Mouse (Mus musculus): ENCODE results near the gene Gm16223. TPM values are rescaled to one million over a fixed set of nuclear protein-coding genes. Genes with fewer than 3 reads are reported as not detected.

The Gm16223 gene
- polyA plus RNA-seq, 1 experiment from 2014 or later, result not detected

GRCm38 (mm10) chr5:42116586-42117346 lies 49.0 kb downstream of the Gm16223 start:
- Histone ChIP-seq H3K9ac (ENCODE audit: low read depth, low read length) (no peak overlapping the region), H3K9me3 (replicated peaks; ENCODE audit: control insufficient read depth, low read length) (no peaks in the 10 kb centered on the region), H3K4me3 (ENCODE audit: low read depth, low read length) (no peak overlapping the region), H3K4me2 (ENCODE audit: low read depth, low read length) (no peak overlapping the region), H3K27me3 (ENCODE audit: control insufficient read depth, insufficient read depth, low read depth, low read length) (no peaks in the 10 kb centered on the region), H3K27ac (ENCODE audit: low read length) (no peak overlapping the region), H3K36me3 (ENCODE audit: control insufficient read depth, insufficient read depth) (no peaks in the 10 kb centered on the region), H3K4me1 (ENCODE audit: control insufficient read depth, low read depth, low read length) (no peaks in the 10 kb centered on the region)
- ATAC-seq (ENCODE audit: low read depth), result no peak
- WGBS (ENCODE audit: insufficient replicate concordance), result 57% methylated on average over 5 of the region's 5 CpGs

DNA sequence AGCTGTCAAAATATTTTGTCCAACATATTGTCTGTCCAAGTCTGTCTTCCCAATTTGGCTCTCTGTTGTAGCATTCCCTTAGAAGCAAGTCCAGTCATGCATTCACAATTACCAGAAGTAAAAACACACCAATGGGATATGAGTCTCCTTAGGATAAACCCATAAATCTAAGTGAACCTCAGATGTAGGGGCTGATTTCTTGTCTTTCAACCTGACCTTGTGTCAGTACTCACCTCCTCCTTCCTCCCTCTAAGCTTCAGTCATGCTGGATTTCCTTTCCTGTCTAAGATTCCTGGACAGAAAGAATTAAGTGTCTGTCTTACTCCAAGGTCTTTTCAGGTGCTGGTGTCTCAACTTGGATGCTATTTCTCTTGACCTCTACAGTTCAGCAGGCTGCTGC lies 57.8 kb downstream of the Gm16223 start:
- no peaks in the 10 kb centered on the region for H3K9me3 ChIP-seq (replicated peaks; ENCODE audit: control insufficient read depth, low read length)
- H3K4me2 ChIP-seq (ENCODE audit: low read depth, low read length), result no peak overlapping the region
- no peaks in the 10 kb centered on the region for H3K4me1 ChIP-seq (ENCODE audit: control insufficient read depth, low read depth, low read length)
- no peaks in the 10 kb centered on the region for H3K27me3 ChIP-seq (ENCODE audit: control insufficient read depth, insufficient read depth, low read depth, low read length)
- no peaks in the 10 kb centered on the region for H3K36me3 ChIP-seq (ENCODE audit: control insufficient read depth, insufficient read depth)
- H3K4me3 ChIP-seq (ENCODE audit: low read depth, low read length), result no peak overlapping the region
- no peak for ATAC-seq (ENCODE audit: low read depth)
- H3K27ac ChIP-seq (ENCODE audit: low read length), result no peak overlapping the region
- H3K9ac ChIP-seq (ENCODE audit: low read depth, low read length), result no peak overlapping the region

GRCm38 (mm10) chr5:42155626-42156025 lies 87.9 kb downstream of the Gm16223 start:
- Histone ChIP-seq H3K9ac (ENCODE audit: low read depth, low read length) (no peak overlapping the region), H3K4me3 (ENCODE audit: low read depth, low read length) (no peak overlapping the region), H3K9me3 (replicated peaks; ENCODE audit: control insufficient read depth, low read length) (no peaks in the 10 kb centered on the region), H3K36me3 (ENCODE audit: control insufficient read depth, insufficient read depth) (no peaks in the 10 kb centered on the region), H3K4me2 (ENCODE audit: low read depth, low read length) (no peak overlapping the region), H3K27ac (ENCODE audit: low read length) (no peak overlapping the region), H3K4me1 (ENCODE audit: control insufficient read depth, low read depth, low read length) (no peaks in the 10 kb centered on the region), H3K27me3 (ENCODE audit: control insufficient read depth, insufficient read depth, low read depth, low read length) (no peaks in the 10 kb centered on the region)
- ATAC-seq (ENCODE audit: low read depth), result no peak
- WGBS (ENCODE audit: insufficient replicate concordance), result 58% methylated on average over 3 of the region's 3 CpGs

DNA sequence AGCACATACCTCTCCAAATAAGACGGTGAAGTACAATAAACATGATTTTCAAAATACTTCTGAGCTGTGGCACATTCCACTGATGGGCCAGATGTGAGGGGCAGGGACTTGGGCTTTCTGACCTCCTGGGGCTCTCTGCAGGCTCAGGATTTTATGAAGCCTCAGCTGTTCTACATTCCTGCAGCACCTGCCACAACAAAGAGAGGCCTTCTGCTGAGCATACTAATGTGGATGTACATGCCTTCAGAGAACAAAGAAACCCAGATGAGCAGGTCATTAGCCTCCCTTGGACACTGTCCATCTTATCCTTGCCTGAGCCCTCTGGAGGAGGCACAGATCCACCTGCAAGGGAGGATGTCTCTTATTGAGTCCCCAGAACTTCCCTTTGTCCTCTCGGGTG lies 97.0 kb downstream of the Gm16223 start:
- H3K4me1 ChIP-seq (ENCODE audit: control insufficient read depth, low read depth, low read length), result no peaks in the 10 kb centered on the region
- H3K36me3 ChIP-seq (ENCODE audit: control insufficient read depth, insufficient read depth), result no peaks in the 10 kb centered on the region
- H3K9me3 ChIP-seq (replicated peaks; ENCODE audit: control insufficient read depth, low read length), result no peaks in the 10 kb centered on the region
- no peak overlapping the region for H3K9ac ChIP-seq (ENCODE audit: low read depth, low read length)
- WGBS (ENCODE audit: insufficient replicate concordance), result 59% methylated on average over 2 of the region's 2 CpGs
- H3K27me3 ChIP-seq (ENCODE audit: control insufficient read depth, insufficient read depth, low read depth, low read length), result no peaks in the 10 kb centered on the region
- H3K4me3 ChIP-seq (ENCODE audit: low read depth, low read length), result no peak overlapping the region
- H3K27ac ChIP-seq (ENCODE audit: low read length), result no peak overlapping the region
- ATAC-seq (ENCODE audit: low read depth), result no peak
- H3K4me2 ChIP-seq (ENCODE audit: low read depth, low read length), result no peak overlapping the region

GRCm38 (mm10) chr5:42166311-42166710 lies 98.6 kb downstream of the Gm16223 start:
- Histone ChIP-seq H3K4me2 (ENCODE audit: low read depth, low read length) (no peak overlapping the region), H3K36me3 (ENCODE audit: control insufficient read depth, insufficient read depth) (no peaks in the 10 kb centered on the region), H3K27ac (ENCODE audit: low read length) (no peak overlapping the region), H3K9ac (ENCODE audit: low read depth, low read length) (no peak overlapping the region), H3K4me1 (ENCODE audit: control insufficient read depth, low read depth, low read length) (no peaks in the 10 kb centered on the region), H3K27me3 (ENCODE audit: control insufficient read depth, insufficient read depth, low read depth, low read length) (no peaks in the 10 kb centered on the region), H3K4me3 (ENCODE audit: low read depth, low read length) (no peak overlapping the region), H3K9me3 (replicated peaks; ENCODE audit: control insufficient read depth, low read length) (no peaks in the 10 kb centered on the region)
- WGBS (ENCODE audit: insufficient replicate concordance), result 18% methylated on average over 1 of the region's 1 CpGs
- no peak for ATAC-seq (ENCODE audit: low read depth)

DNA sequence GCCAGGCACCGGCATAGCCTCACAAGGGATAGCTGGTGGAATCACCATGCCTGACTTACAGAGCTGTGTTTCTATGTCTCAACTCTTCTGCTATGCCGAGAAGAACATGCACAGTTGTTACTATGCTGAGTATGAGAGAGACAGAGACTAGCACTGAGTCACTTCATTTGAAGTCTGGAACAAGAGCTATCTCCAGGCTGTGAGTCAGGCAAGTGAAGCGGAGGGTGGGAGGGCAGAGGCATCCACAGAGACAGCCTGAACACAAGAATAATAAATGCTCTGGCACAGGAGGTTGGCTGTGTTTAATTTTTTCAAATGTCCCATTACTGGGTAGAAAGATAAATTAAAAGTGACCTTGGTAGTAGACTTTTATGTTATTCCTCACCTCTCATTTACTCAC lies 100.3 kb downstream of the Gm16223 start:
- no peak for ATAC-seq (ENCODE audit: low read depth)
- Histone ChIP-seq H3K27ac (ENCODE audit: low read length) (no peak overlapping the region), H3K9me3 (replicated peaks; ENCODE audit: control insufficient read depth, low read length) (no peaks in the 10 kb centered on the region), H3K4me3 (ENCODE audit: low read depth, low read length) (no peak overlapping the region), H3K4me1 (ENCODE audit: control insufficient read depth, low read depth, low read length) (no peaks in the 10 kb centered on the region), H3K9ac (ENCODE audit: low read depth, low read length) (no peak overlapping the region), H3K36me3 (ENCODE audit: control insufficient read depth, insufficient read depth) (no peaks in the 10 kb centered on the region), H3K27me3 (ENCODE audit: control insufficient read depth, insufficient read depth, low read depth, low read length) (no peaks in the 10 kb centered on the region), H3K4me2 (ENCODE audit: low read depth, low read length) (no peak overlapping the region)
- 65% methylated on average over 3 of the region's 3 CpGs for WGBS (ENCODE audit: insufficient replicate concordance)

DNA sequence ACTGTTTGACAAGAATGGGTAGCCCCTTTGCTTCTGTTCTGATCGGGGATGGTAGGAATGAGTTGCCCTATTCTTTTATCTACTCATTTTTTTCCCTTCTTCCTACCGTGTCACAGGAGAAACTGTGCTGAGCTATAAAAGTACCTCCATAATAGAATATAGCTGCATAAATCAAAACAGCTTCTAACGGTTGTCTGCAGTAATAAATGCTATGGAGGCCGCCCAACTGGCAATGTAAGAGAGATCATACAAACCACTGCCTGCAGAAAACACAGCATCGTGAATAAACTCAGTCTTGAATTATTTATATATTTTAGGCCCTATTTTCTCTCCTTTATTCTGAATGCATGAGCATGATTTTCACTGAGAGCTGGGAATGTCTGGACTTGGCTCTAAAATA lies 101.0 kb downstream of the Gm16223 start:
- H3K27ac ChIP-seq (ENCODE audit: low read length), result no peak overlapping the region
- no peaks in the 10 kb centered on the region for H3K9me3 ChIP-seq (replicated peaks; ENCODE audit: control insufficient read depth, low read length)
- ATAC-seq (ENCODE audit: low read depth), result no peak
- no peaks in the 10 kb centered on the region for H3K36me3 ChIP-seq (ENCODE audit: control insufficient read depth, insufficient read depth)
- no peaks in the 10 kb centered on the region for H3K4me1 ChIP-seq (ENCODE audit: control insufficient read depth, low read depth, low read length)
- H3K4me3 ChIP-seq (ENCODE audit: low read depth, low read length), result no peak overlapping the region
- 63% methylated on average over 5 of the region's 5 CpGs for WGBS (ENCODE audit: insufficient replicate concordance)
- no peaks in the 10 kb centered on the region for H3K27me3 ChIP-seq (ENCODE audit: control insufficient read depth, insufficient read depth, low read depth, low read length)
- H3K9ac ChIP-seq (ENCODE audit: low read depth, low read length), result no peak overlapping the region
- no peak overlapping the region for H3K4me2 ChIP-seq (ENCODE audit: low read depth, low read length)

GRCm38 (mm10) chr5:42174109-42174508 lies 106.3 kb downstream of the Gm16223 start:
- no peak overlapping the region for H3K4me2 ChIP-seq (ENCODE audit: low read depth, low read length)
- no peaks in the 10 kb centered on the region for H3K9me3 ChIP-seq (replicated peaks; ENCODE audit: control insufficient read depth, low read length)
- no peak overlapping the region for H3K27ac ChIP-seq (ENCODE audit: low read length)
- no peak overlapping the region for H3K4me3 ChIP-seq (ENCODE audit: low read depth, low read length)
- no peaks in the 10 kb centered on the region for H3K27me3 ChIP-seq (ENCODE audit: control insufficient read depth, insufficient read depth, low read depth, low read length)
- WGBS (ENCODE audit: insufficient replicate concordance), result 40% methylated on average over 2 of the region's 2 CpGs
- no peaks in the 10 kb centered on the region for H3K36me3 ChIP-seq (ENCODE audit: control insufficient read depth, insufficient read depth)
- no peak for ATAC-seq (ENCODE audit: low read depth)
- H3K9ac ChIP-seq (ENCODE audit: low read depth, low read length), result no peak overlapping the region
- H3K4me1 ChIP-seq (ENCODE audit: control insufficient read depth, low read depth, low read length), result no peaks in the 10 kb centered on the region

DNA sequence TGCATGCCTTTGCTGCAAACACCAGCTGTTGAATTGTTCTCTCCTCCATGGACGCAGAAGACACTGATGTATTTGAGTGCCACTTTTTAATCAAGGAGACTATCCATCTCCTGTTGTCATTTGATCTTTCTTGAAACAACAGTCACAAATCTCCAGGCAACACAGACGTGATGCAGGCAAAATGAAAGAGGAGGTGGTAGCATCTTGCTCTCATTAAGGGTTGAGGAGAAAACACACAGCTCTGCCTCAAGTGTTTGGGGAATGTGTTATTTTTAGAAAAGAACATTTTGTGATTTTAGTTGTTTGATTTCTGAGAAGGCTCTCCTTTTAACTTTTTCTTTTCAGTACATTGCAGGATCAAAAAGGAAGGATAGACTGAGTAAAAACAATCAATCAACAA lies 107.7 kb downstream of the Gm16223 start:
- ATAC-seq (ENCODE audit: low read depth), result no peak
- H3K4me1 ChIP-seq (ENCODE audit: control insufficient read depth, low read depth, low read length), result no peaks in the 10 kb centered on the region
- no peak overlapping the region for H3K9ac ChIP-seq (ENCODE audit: low read depth, low read length)

More for the DNA sequence above, 107.7 kb downstream of the Gm16223 start:
- Histone ChIP-seq H3K27me3 (ENCODE audit: control insufficient read depth, insufficient read depth, low read depth, low read length) (no peaks in the 10 kb centered on the region), H3K9me3 (replicated peaks; ENCODE audit: control insufficient read depth, low read length) (no peaks in the 10 kb centered on the region), H3K4me2 (ENCODE audit: low read depth, low read length) (no peak overlapping the region), H3K4me3 (ENCODE audit: low read depth, low read length) (no peak overlapping the region), H3K36me3 (ENCODE audit: control insufficient read depth, insufficient read depth) (no peaks in the 10 kb centered on the region), H3K27ac (ENCODE audit: low read length) (no peak overlapping the region)
- 49% methylated on average over 2 of the region's 2 CpGs for WGBS (ENCODE audit: insufficient replicate concordance)

Data from liver, embryonic 16.5 days (tissue).